Mouse (Mus musculus) small intestine, adult 2 months (tissue): ENCODE results near the gene Tle3. TPM values are rescaled to one million over a fixed set of nuclear protein-coding genes. Genes with fewer than 3 reads are reported as not detected.

Experiments
- H3K27ac ChIP-seq: fragments of 200-500 bp; 2 replicates; pipeline ENCODE4 v1.5.1; 2012; ENCODE audit warnings: low read depth, low read length, control low read depth, inconsistent platforms; ENCODE audit not compliant: insufficient read depth
- H3K27me3 ChIP-seq: fragments of 200-500 bp; 2 replicates; pipeline ENCODE4 v1.6.1; 2012; ENCODE audit warnings: mild to moderate bottlenecking, moderate library complexity, low read length, inconsistent platforms; ENCODE audit not compliant: control insufficient read depth, insufficient read depth
- H3K36me3 ChIP-seq: fragments of 200-500 bp; 2 replicates; pipeline ENCODE4 v1.6.1; 2012; ENCODE audit warnings: mild to moderate bottlenecking, low read length, control low read depth, inconsistent platforms; ENCODE audit not compliant: control insufficient read depth, insufficient read depth
- H3K4me1 ChIP-seq: fragments of 200-500 bp; 2 replicates; pipeline ENCODE4 v1.6.1; 2012; ENCODE audit warnings: low read length, inconsistent platforms, mixed read lengths; ENCODE audit not compliant: control insufficient read depth, insufficient read depth, insufficient read length
- H3K4me3 ChIP-seq: fragments of 200-500 bp; 2 replicates; pipeline ENCODE4 v1.5.1; 2012; ENCODE audit warnings: low read depth, mild to moderate bottlenecking, control low read depth, inconsistent platforms, low read length, moderate library complexity
- CTCF ChIP-seq: fragments of 200-500 bp; IDR thresholded peaks from 2 replicates; pipeline ENCODE4 v1.5.1; 2012; ENCODE audit warnings: low read depth, mild to moderate bottlenecking, control low read depth, inconsistent platforms, low read length, moderate library complexity, mixed read lengths; ENCODE audit not compliant: insufficient replicate concordance, insufficient read length; ENCODE audit errors: extremely low read depth
- POLR2A ChIP-seq: fragments of 200-500 bp; IDR thresholded peaks from 2 replicates; pipeline ENCODE4 v1.6.1; 2012; ENCODE audit warnings: low read depth, mild to moderate bottlenecking, control low read depth, inconsistent platforms, low read length, moderate library complexity
- WGBS: fragments of 180-500 bp; shearing (Covaris S2); methylation state at CpG from one replicate; pipeline ENCODE4 v1.1.7; 2018; 5-methylcytosine and 5-hydroxymethylcytosine counted together
- polyA plus RNA-seq: library from polyadenylated mRNA; depleted of rRNA; stranded (reverse); fragments of >200 nt; gene quantifications from 2 replicates; pipeline ENCODE4 v1.2.3, GENCODE M21; 2012

Tle3 gene
- polyA plus RNA-seq, 1 experiment: 136 TPM

- Histone ChIP-seq H3K4me3 (no peak overlapping the region), H3K36me3 (no peaks in the 10 kb centered on the region), H3K4me1 (peaks cover 14% of the 10 kb centered on the region), H3K27me3 (no peaks in the 10 kb centered on the region), H3K27ac (no peak overlapping the region)
- TF ChIP-seq POLR2A (no peak), CTCF (no peak)
- WGBS: 91% methylated on average over 4 of the region's 4 CpGs
Measured at GRCm38 (mm10) chr9:61358933-61359332, 13.2 kb upstream of the Tle3 start.

DNA sequence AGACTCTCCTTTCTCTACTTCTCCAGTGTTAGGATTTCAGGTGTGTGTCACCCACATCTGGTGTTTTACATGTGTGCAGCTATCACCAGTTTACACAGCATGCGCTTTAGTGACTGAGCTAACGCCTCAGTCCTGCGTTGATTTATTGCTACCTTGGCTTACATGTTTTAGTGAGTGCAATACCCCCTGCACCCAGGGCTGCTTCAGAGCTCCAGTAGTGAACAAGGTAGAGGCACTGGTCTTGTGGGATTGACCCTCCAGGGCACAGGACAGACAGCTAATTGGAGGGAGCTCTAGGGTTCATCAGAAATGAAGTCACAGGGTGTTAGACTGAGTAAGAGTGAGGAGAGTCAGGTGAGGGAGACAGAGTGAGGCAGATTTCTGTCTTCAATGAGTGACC, 12.4 kb upstream of the Tle3 start:
- H3K27me3 ChIP-seq: no peaks in the 10 kb centered on the region
- no peak overlapping the region for H3K27ac ChIP-seq
- WGBS: 91% methylated on average over 3 of the region's 3 CpGs
- no peak overlapping the region for H3K4me3 ChIP-seq
- TF ChIP-seq POLR2A (no peak), CTCF (no peak)
- H3K36me3 ChIP-seq: no peaks in the 10 kb centered on the region
- peaks cover 9% of the 10 kb centered on the region for H3K4me1 ChIP-seq

DNA sequence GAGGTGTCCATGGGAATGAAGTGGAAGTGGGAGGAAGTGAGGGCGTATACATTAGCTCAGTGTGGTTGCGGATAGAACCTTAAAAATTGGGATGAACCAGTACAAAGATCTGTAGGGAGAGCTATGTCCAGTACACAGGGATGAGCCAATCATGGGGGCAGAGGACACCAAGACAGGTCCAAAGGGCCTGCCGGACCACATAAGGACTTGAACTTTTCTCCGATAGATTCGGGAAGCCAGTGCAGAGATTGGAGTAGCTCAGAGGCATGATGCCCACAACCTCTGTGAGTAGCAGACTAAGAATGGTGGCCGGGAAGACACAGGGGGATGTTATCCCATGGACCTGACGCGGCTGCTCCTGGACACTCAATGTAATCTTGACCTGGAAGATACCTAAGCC, 12.0 kb upstream of the Tle3 start:
- no peak overlapping the region for H3K27ac ChIP-seq
- no peak overlapping the region for H3K4me3 ChIP-seq
- no peak for TF ChIP-seq POLR2A
- no peak for TF ChIP-seq CTCF
- H3K27me3 ChIP-seq: no peaks in the 10 kb centered on the region
- no peaks in the 10 kb centered on the region for H3K36me3 ChIP-seq
- H3K4me1 ChIP-seq: peaks cover 9% of the 10 kb centered on the region
- WGBS: 97% methylated on average over 8 of the region's 8 CpGs

DNA sequence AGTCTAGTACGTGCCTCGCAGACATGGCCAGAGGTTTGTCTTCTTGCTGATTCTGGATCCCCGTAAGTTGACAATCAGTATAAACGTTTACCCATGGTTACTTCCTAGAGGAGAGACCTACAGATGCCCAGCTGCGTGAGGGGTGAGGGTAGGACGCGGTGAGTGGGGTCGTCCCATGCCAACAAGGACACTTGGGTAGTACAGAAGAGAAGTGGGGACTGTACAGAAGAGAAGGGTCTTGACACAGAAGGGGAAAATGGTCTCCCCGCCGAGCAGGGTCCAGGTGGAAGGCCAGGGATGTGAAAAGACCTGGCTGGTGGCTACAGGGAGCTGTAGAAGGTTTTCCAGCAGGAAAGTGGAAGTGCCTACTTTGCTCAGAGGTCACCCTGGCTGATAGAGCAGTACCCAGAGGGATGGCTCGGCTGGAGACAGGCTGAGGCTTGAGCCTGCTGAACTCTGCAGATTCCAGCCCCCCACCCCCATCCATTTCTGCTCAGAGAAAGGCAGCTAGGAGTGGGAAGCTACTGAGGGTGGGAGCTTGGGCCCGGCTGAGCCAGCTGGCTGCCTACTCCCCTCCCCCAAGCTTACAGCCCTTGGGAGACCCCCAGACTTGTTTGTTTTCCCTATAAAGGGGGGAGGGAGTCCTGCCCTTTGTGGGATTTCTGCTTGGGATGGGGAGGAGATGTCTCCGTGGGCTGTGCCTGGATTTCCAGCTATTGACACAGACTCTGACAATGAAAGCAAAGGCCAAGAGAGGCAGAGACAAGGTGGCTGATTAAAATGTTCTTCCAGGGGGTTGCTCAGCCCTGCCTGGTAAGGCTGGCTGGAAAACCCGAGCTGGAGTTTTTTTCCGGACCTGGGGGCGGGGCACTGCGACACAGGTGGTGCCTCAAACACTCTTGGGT, 11.2 kb upstream of the Tle3 start:
- no peak overlapping the region for H3K27ac ChIP-seq
- WGBS: 59% methylated on average over 17 of the region's 17 CpGs

GRCm38 (mm10) chr9:61363194-61363593, 9.0 kb upstream of the Tle3 start:
- H3K27me3 ChIP-seq: no peaks in the 10 kb centered on the region
- no peaks in the 10 kb centered on the region for H3K36me3 ChIP-seq
- no peak for TF ChIP-seq CTCF
- no peak overlapping the region for H3K27ac ChIP-seq
- no peak overlapping the region for H3K4me3 ChIP-seq
- WGBS: 77% methylated on average over 9 of the region's 9 CpGs
- peaks cover 28% of the 10 kb centered on the region for H3K4me1 ChIP-seq

More for the DNA sequence above, 11.2 kb upstream of the Tle3 start:
- H3K27me3 ChIP-seq: no peaks in the 10 kb centered on the region
- peaks cover 9% of the 10 kb centered on the region for H3K4me1 ChIP-seq
- no peaks in the 10 kb centered on the region for H3K36me3 ChIP-seq
- H3K4me3 ChIP-seq: no peak overlapping the region
- no peak for TF ChIP-seq POLR2A
- no peak for TF ChIP-seq CTCF

DNA sequence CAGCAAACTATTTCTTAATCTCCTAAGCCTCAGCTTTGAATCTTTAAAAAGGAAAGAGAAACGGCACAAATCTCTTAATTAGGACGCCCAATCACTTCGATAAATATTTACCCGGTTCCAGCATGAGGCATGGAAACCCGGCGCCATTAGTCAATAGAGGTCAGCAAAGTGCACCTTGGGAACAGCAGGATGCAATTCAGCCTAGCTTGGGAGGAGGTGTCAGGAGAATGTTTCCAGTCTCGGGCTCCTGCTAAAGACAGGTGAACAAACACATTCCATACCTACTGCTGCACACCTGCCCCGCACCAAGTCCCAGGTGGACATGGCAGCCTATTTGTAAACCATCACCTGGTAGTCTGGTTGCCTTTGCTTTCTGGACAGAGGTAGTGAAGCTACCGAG, 6.1 kb upstream of the Tle3 start:
- H3K27ac ChIP-seq: no peak overlapping the region
- H3K4me3 ChIP-seq: no peak overlapping the region
- no peaks in the 10 kb centered on the region for H3K27me3 ChIP-seq
- TF ChIP-seq CTCF (no peak), POLR2A (no peak)
- H3K4me1 ChIP-seq: peaks cover 37% of the 10 kb centered on the region
- WGBS: 20% methylated on average over 9 of the region's 9 CpGs
- H3K36me3 ChIP-seq: no peaks in the 10 kb centered on the region

DNA sequence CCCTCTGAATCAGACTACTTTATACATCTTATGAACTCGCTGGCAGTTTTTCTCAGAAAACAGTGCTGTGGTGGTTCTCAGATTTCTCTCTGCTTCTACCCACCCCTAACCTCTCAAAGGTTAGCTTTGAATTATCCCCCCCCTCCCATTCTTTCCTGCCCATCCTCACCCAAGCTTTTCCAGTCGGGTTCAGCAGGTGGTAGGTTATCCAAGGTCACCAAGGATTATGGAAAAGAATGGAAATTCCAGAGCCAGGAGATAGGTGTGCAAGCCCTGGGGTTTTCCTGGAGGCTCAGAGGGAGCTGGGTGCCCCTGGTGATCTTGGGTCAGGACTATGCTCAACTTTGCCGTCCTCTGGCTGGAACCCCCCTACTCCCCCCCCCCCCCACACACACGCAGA, 5.0 kb upstream of the Tle3 start:
- no peak overlapping the region for H3K4me3 ChIP-seq
- no peaks in the 10 kb centered on the region for H3K36me3 ChIP-seq
- no peaks in the 10 kb centered on the region for H3K27me3 ChIP-seq
- 52% methylated on average over 4 of the region's 4 CpGs for WGBS
- peaks cover 38% of the 10 kb centered on the region for H3K4me1 ChIP-seq
- no peak overlapping the region; the same call in 1 of the 2 replicates for H3K27ac ChIP-seq
- TF ChIP-seq CTCF (no peak), POLR2A (no peak)
